Comparison of ENCODE assay signal across 18 mouse cellular contexts in genomic region chr4:133182439-133183033, GRCm38 (mm10). TPM values are rescaled to one million over a fixed set of nuclear protein-coding genes. Genes with fewer than 3 reads are reported as not detected.
DNase-seq lines count a peak whose midpoint lies in the region; ATAC-seq and TF ChIP-seq lines count a peak whose summit lies in the region.
"Had no signal": no experiment of that assay in that cellular context is flagged by ENCODE, and none has a peak within 500 bp of the region (broad histone marks: within the 10 kb centered on the region; RNA-seq: fewer than 3 reads in every experiment).

No protein-coding gene starts in this region.

- no peak overlapping the region for H3K4me3 ChIP-seq in gastrocnemius, adult 2 months
- no peak overlapping the region for H3K4me3 ChIP-seq in spleen, adult 2 months (ENCODE audit: extremely low read depth, insufficient read depth, insufficient read length)
- H3K4me3 ChIP-seq in bone marrow macrophage, adult 2 months (ENCODE audit: insufficient read depth, low read length): no peak overlapping the region
- no peak overlapping the region for H3K4me3 ChIP-seq in stomach, embryonic 16.5 days (replicated peaks; ENCODE audit: low read length)
- no peak overlapping the region for H3K4me3 ChIP-seq in neural tube, embryonic 15.5 days (replicated peaks)
- H3K4me3 ChIP-seq: hindbrain, embryonic 10.5 days; midbrain, embryonic 15.5 days had no signal

- H3K9ac ChIP-seq in stomach, embryonic 16.5 days (ENCODE audit: low read length): no peak overlapping the region
- no peak overlapping the region for H3K9ac ChIP-seq in neural tube, embryonic 15.5 days (replicated peaks)
- H3K9ac ChIP-seq: lung, embryonic 14.5 days; midbrain, embryonic 15.5 days had no signal

- peak; percentile 24 for DNase-seq in gastrocnemius, adult 2 months
- DNase-seq in gastrocnemius, postnatal 10 days: no peak
- DNase-seq in spleen, adult 2 months (ENCODE audit: low read depth in 1 of 2, low spot score in 2 of 2): no peak
- DNase-seq in spleen, postnatal 4 days (ENCODE audit: low spot score in 2 of 2): no peak
- no peak for DNase-seq in urinary bladder, postnatal 10 days (ENCODE audit: low spot score)
- DNase-seq: cerebellum, adult 18-20 months; kidney, adult 11 months; kidney, postnatal 36 days; layer of hippocampus, postnatal 36 days; lung, embryonic 14.5 days had no signal

- TF ChIP-seq POLR2A in spleen, adult 2 months (IDR thresholded peaks at IDR 0.05; ENCODE audit: low read depth, low read length): no peak
- TF ChIP-seq POLR2A in bone marrow macrophage, adult 2 months (IDR thresholded peaks at IDR 0.05; ENCODE audit: borderline replicate concordance, low read depth, low read length): no peak

- H3K4me2 ChIP-seq in stomach, embryonic 16.5 days (ENCODE audit: low read depth, low read length): no peak overlapping the region
- H3K4me2 ChIP-seq in neural tube, embryonic 15.5 days: no peak overlapping the region
- H3K4me2 ChIP-seq: lung, embryonic 14.5 days; midbrain, embryonic 15.5 days had no signal

- H3K36me3 ChIP-seq in spleen, adult 2 months (ENCODE audit: control insufficient read depth, insufficient read depth, low read length): peaks cover 26% of the 10 kb centered on the region
- H3K36me3 ChIP-seq in stomach, embryonic 16.5 days (ENCODE audit: control insufficient read depth, insufficient read depth, low read length): peaks cover 7% of the 10 kb centered on the region
- peaks cover 11% of the 10 kb centered on the region; the same call in 1 of the 2 replicates for H3K36me3 ChIP-seq in neural tube, embryonic 15.5 days

- TF ChIP-seq CTCF in gastrocnemius, adult 2 months (IDR thresholded peaks at IDR 0.05): no peak
- peak; percentile 2; the same call in 1 of the 2 replicates for TF ChIP-seq CTCF in spleen, adult 2 months (IDR thresholded peaks at IDR 0.05; ENCODE audit: extremely low read depth, insufficient read depth, insufficient read length, insufficient replicate concordance)
- no peak for TF ChIP-seq CTCF in bone marrow macrophage, adult 2 months (IDR thresholded peaks at IDR 0.05; ENCODE audit: low read depth, low read length)

- H3K27me3 ChIP-seq in spleen, adult 2 months (ENCODE audit: control insufficient read depth, insufficient read depth, low read length): no peaks in the 10 kb centered on the region
- H3K27me3 ChIP-seq in stomach, embryonic 16.5 days (ENCODE audit: control insufficient read depth, insufficient read depth, low read length): no peaks in the 10 kb centered on the region
- H3K27me3 ChIP-seq in neural tube, embryonic 15.5 days (replicated peaks): no peaks in the 10 kb centered on the region
- H3K27me3 ChIP-seq: midbrain, embryonic 15.5 days had no signal

- intact Hi-C loops in gastrocnemius, adult 2 months (cut with DNase I): no loop called here

- peaks cover 7% of the 10 kb centered on the region; the same call in 1 of the 2 replicates for H3K4me1 ChIP-seq in spleen, adult 2 months (ENCODE audit: control insufficient read depth, insufficient read depth, insufficient read length)
- H3K4me1 ChIP-seq in bone marrow macrophage, adult 2 months (ENCODE audit: control insufficient read depth, insufficient read depth, low read length): peaks cover 51% of the 10 kb centered on the region
- H3K4me1 ChIP-seq in stomach, embryonic 16.5 days (ENCODE audit: control insufficient read depth, insufficient read depth, low read length): peaks cover 35% of the 10 kb centered on the region
- peaks cover 22% of the 10 kb centered on the region for H3K4me1 ChIP-seq in neural tube, embryonic 15.5 days

- ATAC-seq in stomach, embryonic 16.5 days (ENCODE audit: insufficient read depth, low FRiP score): no peak
- no peak for ATAC-seq in neural tube, embryonic 15.5 days (ENCODE audit: low FRiP score)
- ATAC-seq: forebrain, embryonic 14.5 days; midbrain, embryonic 15.5 days had no signal

- no peaks in the 10 kb centered on the region for H3K9me3 ChIP-seq in stomach, embryonic 16.5 days (replicated peaks; ENCODE audit: control insufficient read depth, low read length)
- H3K9me3 ChIP-seq in neural tube, embryonic 15.5 days (replicated peaks): no peaks in the 10 kb centered on the region
- H3K9me3 ChIP-seq: hindbrain, embryonic 10.5 days; midbrain, embryonic 15.5 days had no signal

- 67% methylated on average over 8 of the region's 8 CpGs for WGBS in spleen, adult 2 months
- 83% methylated on average over 8 of the region's 8 CpGs for WGBS in stomach, embryonic 16.5 days
- 94% methylated on average over 8 of the region's 8 CpGs for WGBS in neural tube, embryonic 15.5 days

- H3K27ac ChIP-seq in gastrocnemius, adult 2 months: peak overlapping the region; percentile 69
- no peak overlapping the region; the same call in 1 of the 2 replicates for H3K27ac ChIP-seq in spleen, adult 2 months (ENCODE audit: insufficient read depth, low read length)
- H3K27ac ChIP-seq in bone marrow macrophage, adult 2 months (ENCODE audit: insufficient read depth, low read depth, low read length): peak overlapping the region; percentile 36
- H3K27ac ChIP-seq in stomach, embryonic 16.5 days (ENCODE audit: low read length): peak overlapping the region; percentile 98; the same call in 1 of the 2 replicates
- H3K27ac ChIP-seq in neural tube, embryonic 15.5 days (replicated peaks): no peak overlapping the region
- H3K27ac ChIP-seq: hindbrain, embryonic 10.5 days; midbrain, embryonic 15.5 days had no signal

RNA-seq across cellular contexts. Expression of gene Cd164l2, which starts 29.4 kb away (rescaled TPM):
- total RNA-seq in gastrocnemius, adult 2 months (2021): under 1 TPM in 1 of 2 experiments, not detected in 1; 0.26 TPM
- total RNA-seq in gastrocnemius, postnatal 10 days (2021): not detected
- 0.19 and 0.54 TPM in 2 replicates for polyA plus RNA-seq in spleen, adult 2 months (2012; rRNA removed)
- not detected in 2 replicates for polyA plus RNA-seq in bone marrow macrophage, adult 2 months (2012; ENCODE audit: insufficient read depth, insufficient read length, missing spikeins)
- polyA plus RNA-seq in stomach, embryonic 16.5 days (2015; fragmentation: Nextera tagmentation; extraction: Ambion mirVana): 9.2 and 9.5 TPM in 2 replicates
- polyA plus RNA-seq in neural tube, embryonic 15.5 days (2015; fragmentation: Nextera tagmentation; extraction: Ambion mirVana): 2.6 and 3.9 TPM in 2 replicates
- total RNA-seq: gastrocnemius, adult 18-20 months; megakaryocyte progenitor cell, adult 5-6 weeks had no signal

RNA-seq across cellular contexts. Expression of gene Gpr3, which starts 29.8 kb away (rescaled TPM):
- not detected for total RNA-seq in gastrocnemius, adult 2 months (2021)
- not detected for total RNA-seq in gastrocnemius, postnatal 10 days (2021)
- polyA plus RNA-seq in spleen, adult 2 months (2012; rRNA removed): 0.02 TPM in 1 of 2 replicates, not detected in the other
- not detected in 2 replicates for polyA plus RNA-seq in bone marrow macrophage, adult 2 months (2012; ENCODE audit: insufficient read depth, insufficient read length, missing spikeins)
- polyA plus RNA-seq in stomach, embryonic 16.5 days (2015; fragmentation: Nextera tagmentation; extraction: Ambion mirVana): 0.12 TPM in 1 of 2 replicates, not detected in the other
- 1.3 and 2.5 TPM in 2 replicates for polyA plus RNA-seq in neural tube, embryonic 15.5 days (2015; fragmentation: Nextera tagmentation; extraction: Ambion mirVana)
- total RNA-seq: gastrocnemius, adult 18-20 months had no signal
- polyA plus RNA-seq: lung, embryonic 14.5 days had no signal

RNA-seq across cellular contexts. Expression of gene Wasf2, which starts 52.2 kb away (rescaled TPM):
- 10 to 100 TPM; 34.9 to 35.6 TPM for total RNA-seq in gastrocnemius, adult 2 months (2021)
- 10 to 100 TPM; 73.1 to 88.7 TPM for total RNA-seq in gastrocnemius, postnatal 10 days (2021)
- polyA plus RNA-seq in spleen, adult 2 months (2012; rRNA removed): 76.2 and 87.6 TPM in 2 replicates
- 133 and 150 TPM in 2 replicates for polyA plus RNA-seq in bone marrow macrophage, adult 2 months (2012; ENCODE audit: insufficient read depth, insufficient read length, missing spikeins)
- polyA plus RNA-seq in stomach, embryonic 16.5 days (2015; fragmentation: Nextera tagmentation; extraction: Ambion mirVana): 84.3 and 98.6 TPM in 2 replicates
- 22.2 and 45.6 TPM in 2 replicates for polyA plus RNA-seq in neural tube, embryonic 15.5 days (2015; fragmentation: Nextera tagmentation; extraction: Ambion mirVana)

RNA-seq across cellular contexts. Expression of gene Map3k6, which starts 58.1 kb away (rescaled TPM):
- 10 to 100 TPM; 10.5 to 15.0 TPM for total RNA-seq in gastrocnemius, adult 2 months (2021)
- 1 to 10 TPM; 2.1 to 5.5 TPM for total RNA-seq in gastrocnemius, postnatal 10 days (2021)
- polyA plus RNA-seq in spleen, adult 2 months (2012; rRNA removed): 4.0 and 5.8 TPM in 2 replicates
- 1.2 and 1.6 TPM in 2 replicates for polyA plus RNA-seq in bone marrow macrophage, adult 2 months (2012; ENCODE audit: insufficient read depth, insufficient read length, missing spikeins)
- polyA plus RNA-seq in stomach, embryonic 16.5 days (2015; fragmentation: Nextera tagmentation; extraction: Ambion mirVana): 17.1 and 21.0 TPM in 2 replicates
- 3.0 and 4.0 TPM in 2 replicates for polyA plus RNA-seq in neural tube, embryonic 15.5 days (2015; fragmentation: Nextera tagmentation; extraction: Ambion mirVana)

Comparison
In these comparisons a context has a peak if more than half of its experiments do, and no peak if none do; other contexts are left out.
1. H3K27ac ChIP-seq: peak in gastrocnemius, adult 2 months (single experiment), bone marrow macrophage, adult 2 months (single experiment) and stomach, embryonic 16.5 days (single experiment); none in spleen, adult 2 months (single experiment) and neural tube, embryonic 15.5 days (single experiment).